Mouse (Mus musculus): ENCODE measurements around the gene Tub.

GRCm38 (mm10) chr7:109016378-109016923 lies 66.3 kb downstream of the Tub start:
- TF ChIP-seq MAFK (IDR thresholded peaks at IDR 0.05; ENCODE audit: insufficient read depth, low read depth, low read length) (no peak), CHD2 (IDR thresholded peaks at IDR 0.05; ENCODE audit: low read depth, low read length) (no peak), ZNF384 (IDR thresholded peaks at IDR 0.05; ENCODE audit: low read depth, low read length) (no peak), ZC3H11A (IDR thresholded peaks at IDR 0.05; ENCODE audit: borderline replicate concordance, low read depth, low read length) (no peak)

Measured in ES-E14 (cell line).